Mouse (Mus musculus): Measurements from ENCODE around the gene 1700025G04Rik.

- TF ChIP-seq CTCF (conservative IDR thresholded peaks at IDR 0.05; ENCODE audit: low read length) (no peak), POU5F1 (IDR thresholded peaks at IDR 0.05; ENCODE audit: borderline replicate concordance, low read length) (no peak), NANOG (IDR thresholded peaks at IDR 0.05; ENCODE audit: borderline replicate concordance, low read length) (no peak)
These were observed 70.7 kb downstream of the 1700025G04Rik start for GRCm38 (mm10) chr1:152019196-152019595.
